Mouse (Mus musculus): Measurements from ENCODE around the gene Gm5483. TPM values are rescaled to one million over a fixed set of nuclear protein-coding genes. Genes with fewer than 3 reads are reported as not detected.

The Gm5483 gene
- polyA plus RNA-seq, 1 experiment from 2014 or later, result 1.5 TPM

Other genes starting within 250 kb of the Gm5483 start
- 2.3 and 2.4 TPM in 2 replicates for gene Parp9, start 245.7 kb upstream of the Gm5483 start, polyA plus RNA-seq (2015; fragmentation: Nextera tagmentation; extraction: Ambion mirVana)
- gene Dtx3l, start 245.1 kb upstream of the Gm5483 start, polyA plus RNA-seq (2015; fragmentation: Nextera tagmentation; extraction: Ambion mirVana), result 1.2 and 1.4 TPM in 2 replicates
- gene Kpna1, start 205.5 kb upstream of the Gm5483 start, polyA plus RNA-seq (2015; fragmentation: Nextera tagmentation; extraction: Ambion mirVana), result 72.7 and 74.9 TPM in 2 replicates
- 12.6 and 14.4 TPM in 2 replicates for gene Wdr5b, start 143.0 kb upstream of the Gm5483 start, polyA plus RNA-seq (2015; fragmentation: Nextera tagmentation; extraction: Ambion mirVana)
- 166 and 181 TPM in 2 replicates for gene Fam162a, start 112.6 kb upstream of the Gm5483 start, polyA plus RNA-seq (2015; fragmentation: Nextera tagmentation; extraction: Ambion mirVana)
- 41.7 and 46.5 TPM in 2 replicates for gene Ccdc58, start 112.5 kb upstream of the Gm5483 start, polyA plus RNA-seq (2015; fragmentation: Nextera tagmentation; extraction: Ambion mirVana)
- not detected in 2 replicates for gene Csta1, start 53.0 kb upstream of the Gm5483 start, polyA plus RNA-seq (2015; fragmentation: Nextera tagmentation; extraction: Ambion mirVana)
- 0.85 and 0.92 TPM in 2 replicates for gene Stfa2l1, start 27.4 kb upstream of the Gm5483 start, polyA plus RNA-seq (2015; fragmentation: Nextera tagmentation; extraction: Ambion mirVana)
- not detected in 2 replicates for gene Gm5416, start 26.2 kb downstream of the Gm5483 start, polyA plus RNA-seq (2015; fragmentation: Nextera tagmentation; extraction: Ambion mirVana)
- 0.96 TPM in 1 of 2 replicates, not detected in the other for gene 2010005H15Rik, start 37.3 kb downstream of the Gm5483 start, polyA plus RNA-seq (2015; fragmentation: Nextera tagmentation; extraction: Ambion mirVana)
- 3.4 and 3.8 TPM in 2 replicates for gene Stfa1, start 92.7 kb downstream of the Gm5483 start, polyA plus RNA-seq (2015; fragmentation: Nextera tagmentation; extraction: Ambion mirVana)
- gene BC117090, start 150.1 kb downstream of the Gm5483 start, polyA plus RNA-seq (2015; fragmentation: Nextera tagmentation; extraction: Ambion mirVana), result not detected in 2 replicates
- 3.7 and 3.8 TPM in 2 replicates for gene BC100530, start 183.5 kb downstream of the Gm5483 start, polyA plus RNA-seq (2015; fragmentation: Nextera tagmentation; extraction: Ambion mirVana)
- 0.95 TPM in 1 of 2 replicates, not detected in the other for gene Stfa2, start 224.2 kb downstream of the Gm5483 start, polyA plus RNA-seq (2015; fragmentation: Nextera tagmentation; extraction: Ambion mirVana)

Data from neural tube, embryonic 13.5 days (tissue).